Mouse (Mus musculus): ENCODE measurements around the gene Klhdc2.

DNA sequence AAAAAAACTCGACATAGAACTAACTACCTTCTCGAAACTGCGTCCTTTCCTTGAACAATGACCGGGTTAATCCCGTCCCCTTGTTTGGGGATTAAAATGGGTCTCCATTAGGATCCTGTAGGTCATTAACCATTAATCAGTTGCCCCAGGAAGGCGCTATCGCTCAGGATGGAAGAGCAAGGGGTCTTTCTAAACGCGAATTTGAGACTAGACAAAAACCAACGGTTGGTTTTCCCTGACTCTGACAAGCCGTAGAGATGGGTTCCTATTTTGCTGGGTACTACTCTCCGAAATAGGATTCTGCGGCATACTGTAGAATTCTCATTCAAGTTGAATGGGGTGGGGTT, 60.8 kb downstream of the Klhdc2 start:
- no peak for TF ChIP-seq CTCF (IDR thresholded peaks at IDR 0.05; ENCODE audit: low read depth)
- TF ChIP-seq EP300 (IDR thresholded peaks at IDR 0.05; ENCODE audit: low read depth): no peak
